Mouse (Mus musculus) adrenal gland (tissue): ENCODE data around the gene Dnajc1.

ENCODE experiments used
- intact Hi-C: fragments of 180-260 bp; cut with DNase I; formaldehyde crosslinking; loops from one replicate; pipeline ENCODE4 v1.15.1; 2025
- long read RNA-seq, 2 experiments: library from polyadenylated mRNA; unstranded; transcript quantifications; one replicate each; pipeline ENCODE4 v2.0.0; 2020; ENCODE audit warnings: borderline replicate concordance in 1 of 2; ENCODE audit not compliant: insufficient replicate concordance in 1 of 2

The Dnajc1 gene
- long read RNA-seq, experiment 1, full-length matches to known transcripts: 15 of 53 reads
- long read RNA-seq, experiment 1, partial matches to known transcripts: 30 of 53 reads
- long read RNA-seq, experiment 1, other reads (novel, unspliced or antisense): 8 of 53 reads
- long read RNA-seq, experiment 2, full-length matches to known transcripts: 15 of 86 reads
- long read RNA-seq, experiment 2, partial matches to known transcripts: 59 of 86 reads
- long read RNA-seq, experiment 2, other reads (novel, unspliced or antisense): 12 of 86 reads

GRCm38 (mm10) chr2:18392331-18393021 lies at the start of gene Dnajc1:
Gene Dnajc1, minus strand, starts transcription at chr2:18392830.
- intact Hi-C loops: loop anchor here (5.0 to 10.0 kb wide), 3 partner anchors 192 to 375 kb away; no protein-coding TSS in a partner anchor

DNA sequence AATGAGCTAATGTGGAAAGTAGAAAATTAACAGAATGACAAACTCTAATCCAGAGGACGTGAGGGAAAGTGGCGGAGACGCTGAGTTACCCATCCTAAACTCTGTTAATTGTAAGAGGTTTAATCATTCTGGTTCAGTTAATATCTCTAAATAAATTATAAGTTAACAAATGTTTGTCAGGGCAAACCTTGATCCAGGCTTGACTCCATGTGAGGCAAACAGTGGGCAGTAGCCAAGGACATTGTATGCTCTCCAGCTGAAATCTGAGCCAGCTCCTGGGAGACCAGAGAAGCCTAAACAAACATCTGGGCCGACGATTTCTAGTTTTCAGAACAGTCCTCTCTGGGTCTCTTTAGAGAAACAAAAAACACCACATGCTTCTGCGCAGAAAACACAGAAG lies 49.2 kb upstream of the Dnajc1 start:
- intact Hi-C loops: no loop called here

- intact Hi-C loops: no loop called here
Measured at GRCm38 (mm10) chr2:18415242-18415641, 22.6 kb upstream of the Dnajc1 start.

DNA sequence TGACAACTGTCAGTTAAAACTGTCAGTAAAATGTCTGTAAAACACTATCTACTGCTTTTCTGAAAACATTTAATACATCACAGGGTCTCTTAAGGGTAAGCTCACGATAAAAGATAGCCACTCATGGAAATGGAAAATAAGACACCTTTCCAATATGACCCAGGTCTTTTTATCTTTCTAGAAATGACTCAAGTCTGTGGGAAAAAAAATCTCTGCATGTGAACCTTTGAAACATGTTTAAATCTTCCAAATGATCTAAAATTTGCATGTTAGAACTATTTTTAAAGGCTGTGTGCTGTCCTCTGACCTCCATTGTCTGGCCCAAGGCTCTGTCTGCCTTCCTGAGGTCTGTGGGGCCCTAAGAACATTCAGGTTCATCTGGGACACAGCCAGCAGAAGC lies 11.0 kb upstream of the Dnajc1 start:
- intact Hi-C loops: no loop called here

DNA sequence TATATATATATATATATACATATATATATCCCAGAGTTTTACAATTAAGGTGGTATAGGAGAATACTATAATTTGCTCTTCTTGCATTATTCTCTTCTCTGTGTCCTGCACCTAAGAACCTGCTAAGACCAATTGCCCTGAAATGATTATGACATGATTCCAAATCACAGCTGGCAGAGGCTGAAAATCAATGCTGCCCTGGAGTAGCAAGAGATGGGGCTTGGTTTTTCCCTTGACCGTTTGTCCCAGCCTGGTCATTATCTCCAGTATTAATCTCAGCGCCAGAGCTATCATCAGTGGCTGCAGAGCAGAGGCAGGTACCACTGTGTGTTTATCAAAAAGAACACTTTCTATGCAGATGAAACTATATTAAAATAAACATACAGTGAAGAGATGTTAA lies 9.1 kb upstream of the Dnajc1 start:
- intact Hi-C loops: no loop called here

DNA sequence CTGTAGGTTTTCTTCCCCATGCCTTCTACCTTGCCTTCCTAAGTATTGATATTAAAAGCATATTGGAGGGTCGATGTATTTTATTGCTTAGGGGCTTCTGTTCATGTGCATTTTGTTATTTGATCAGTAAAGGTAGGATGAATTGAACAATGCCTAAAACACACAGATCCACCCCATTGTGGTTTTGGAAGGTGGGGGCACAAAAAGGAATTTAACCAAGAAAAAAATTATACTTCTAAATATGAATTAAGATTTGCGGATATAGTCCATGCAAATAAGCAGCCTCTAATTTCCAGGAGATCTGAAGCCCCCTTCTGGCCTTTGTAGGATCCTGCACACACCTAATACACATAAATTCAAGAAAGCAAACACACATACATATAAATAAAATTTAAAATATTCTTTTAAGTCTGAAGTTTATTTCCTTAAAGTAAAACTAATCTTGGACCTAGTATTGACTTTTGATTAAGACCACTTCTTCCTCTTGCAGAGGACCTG lies 441 bp upstream of the Dnajc1 start:
- intact Hi-C loops: loop anchor here (5.0 to 10.0 kb wide), 3 partner anchors 192 to 374 kb away; no protein-coding TSS in a partner anchor

DNA sequence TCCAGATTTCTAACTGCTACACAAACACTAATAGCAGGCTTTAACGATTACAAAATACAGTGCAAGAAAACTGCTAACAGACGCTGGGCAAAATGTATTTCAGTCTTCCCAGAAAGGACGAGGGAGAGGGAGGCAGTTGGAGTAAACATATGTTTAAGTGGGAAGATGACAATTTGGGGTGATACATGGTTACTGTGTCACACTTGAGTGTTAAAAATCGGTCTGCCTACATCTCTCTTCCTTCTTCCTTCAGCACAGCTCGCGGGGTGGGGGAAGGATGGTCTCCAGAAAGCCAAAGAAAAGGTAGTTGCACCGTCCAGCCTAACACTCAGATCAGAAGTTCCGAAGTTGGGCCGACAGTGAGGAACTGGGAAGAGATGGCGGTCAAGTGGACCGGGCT lies 769 bp downstream of the Dnajc1 start:
- intact Hi-C loops: loop anchor here (5.0 to 10.0 kb wide), 3 partner anchors 193 to 375 kb away; no protein-coding TSS in a partner anchor

DNA sequence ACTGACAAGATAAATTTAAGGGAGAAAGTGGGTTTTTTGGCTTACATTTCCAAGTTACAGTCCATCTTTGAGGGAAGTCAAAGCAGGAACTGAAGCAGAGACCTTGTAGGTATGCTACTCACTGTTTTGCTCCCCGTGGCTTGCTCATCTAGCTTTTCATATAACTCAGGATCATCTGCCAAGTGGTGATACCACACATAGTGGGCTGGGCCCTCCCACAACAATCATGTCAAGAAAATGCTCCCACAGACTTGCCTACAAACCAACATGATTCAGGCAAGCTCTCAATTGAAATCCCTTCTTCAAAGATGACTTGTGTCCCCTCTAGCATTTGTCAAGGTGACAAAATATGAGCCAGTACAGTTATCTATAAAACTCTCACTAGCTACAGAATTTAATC lies 3.0 kb downstream of the Dnajc1 start:
- intact Hi-C loops: loop anchor here (5.0 to 10.0 kb wide), 3 partner anchors 195 to 378 kb away; no protein-coding TSS in a partner anchor

DNA sequence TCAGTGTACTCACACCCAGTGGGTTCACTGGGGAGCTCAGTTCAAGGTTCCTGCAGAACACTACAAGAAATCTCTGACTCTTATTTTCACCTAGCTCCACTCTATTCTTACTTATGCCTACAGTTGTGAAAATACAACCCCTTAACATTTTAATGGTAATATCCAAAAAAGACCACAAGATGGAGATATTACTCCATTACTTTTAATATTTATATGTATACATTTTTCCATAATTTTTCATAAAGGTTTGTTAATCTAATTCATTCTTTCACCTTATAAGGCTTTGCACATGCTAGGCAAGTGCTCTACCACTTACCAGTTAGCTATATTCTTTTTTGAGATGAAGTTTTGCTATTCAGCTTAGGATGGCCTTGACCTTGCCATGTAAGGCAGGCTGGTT lies 11.0 kb downstream of the Dnajc1 start:
- intact Hi-C loops: loop anchor here (5.0 kb wide), 1 partner anchor 896 kb away; no protein-coding TSS in a partner anchor

GRCm38 (mm10) chr2:18372400-18373182 lies 20.0 kb downstream of the Dnajc1 start:
- intact Hi-C loops: no loop called here

- intact Hi-C loops: no loop called here
Measured at GRCm38 (mm10) chr2:18370794-18371498, 21.7 kb downstream of the Dnajc1 start.

DNA sequence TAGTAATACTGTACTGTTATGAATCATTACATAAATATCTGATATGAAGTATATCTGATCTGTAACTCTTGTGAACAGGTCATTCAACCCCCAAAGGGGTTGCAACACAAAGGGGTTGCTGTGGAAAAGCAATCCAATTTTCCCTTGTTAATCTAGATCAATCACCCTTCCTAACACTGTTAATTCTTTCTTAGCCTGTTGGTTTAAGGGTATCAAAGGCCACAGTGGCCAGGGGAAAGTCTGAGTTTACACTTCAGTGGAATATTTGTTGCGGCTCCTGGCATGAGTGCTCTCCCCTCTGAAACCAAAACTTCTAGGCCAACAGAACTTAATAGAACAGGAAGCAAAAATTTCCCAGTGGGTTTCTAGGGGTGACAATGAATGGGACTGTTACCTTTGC lies 28.2 kb downstream of the Dnajc1 start:
- intact Hi-C loops: no loop called here

GRCm38 (mm10) chr2:18355293-18355692 lies 37.3 kb downstream of the Dnajc1 start:
- intact Hi-C loops: no loop called here

DNA sequence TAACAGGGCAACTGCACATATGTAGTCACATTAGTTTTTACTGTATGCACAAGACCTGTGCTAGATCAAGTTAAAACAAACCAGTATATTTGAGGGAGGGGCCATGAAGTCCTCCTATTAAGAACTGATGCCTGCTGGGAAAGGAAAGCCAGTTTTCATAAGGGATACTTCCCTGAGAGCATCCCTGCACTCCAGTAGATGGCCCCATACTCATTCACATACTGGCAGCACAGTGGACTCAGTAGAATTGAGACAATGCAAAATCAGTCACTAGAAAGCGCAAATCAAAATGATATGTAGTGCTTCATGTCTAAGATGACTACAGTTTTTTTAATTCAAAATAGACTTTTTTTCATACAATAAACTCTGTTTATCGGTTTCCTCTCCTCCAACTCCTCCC lies 40.0 kb downstream of the Dnajc1 start:
- intact Hi-C loops: no loop called here

- intact Hi-C loops: loop anchor here (5.0 kb wide), 1 partner anchor 316 kb away; no protein-coding TSS in a partner anchor
Measured at GRCm38 (mm10) chr2:18343464-18343863, 49.2 kb downstream of the Dnajc1 start.

DNA sequence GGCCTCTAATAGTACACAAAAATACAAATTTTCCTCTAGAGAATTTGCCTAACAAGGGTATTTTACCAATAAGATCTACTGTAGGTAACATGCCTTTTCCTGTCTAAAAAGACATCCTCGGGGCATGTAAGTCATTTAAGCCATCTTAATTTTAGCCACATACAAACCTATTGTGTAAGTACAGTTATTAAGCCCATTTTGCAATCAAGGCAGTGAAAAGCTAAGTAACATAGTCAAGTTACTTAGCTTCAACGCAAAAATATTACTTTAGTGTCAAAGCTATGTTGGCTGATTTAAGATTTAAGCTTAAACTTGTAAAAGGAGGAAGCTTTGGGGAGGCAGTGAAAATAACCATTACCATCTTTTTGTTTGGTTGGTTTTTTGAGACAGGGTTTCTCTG lies 74.0 kb downstream of the Dnajc1 start:
- intact Hi-C loops: no loop called here

DNA sequence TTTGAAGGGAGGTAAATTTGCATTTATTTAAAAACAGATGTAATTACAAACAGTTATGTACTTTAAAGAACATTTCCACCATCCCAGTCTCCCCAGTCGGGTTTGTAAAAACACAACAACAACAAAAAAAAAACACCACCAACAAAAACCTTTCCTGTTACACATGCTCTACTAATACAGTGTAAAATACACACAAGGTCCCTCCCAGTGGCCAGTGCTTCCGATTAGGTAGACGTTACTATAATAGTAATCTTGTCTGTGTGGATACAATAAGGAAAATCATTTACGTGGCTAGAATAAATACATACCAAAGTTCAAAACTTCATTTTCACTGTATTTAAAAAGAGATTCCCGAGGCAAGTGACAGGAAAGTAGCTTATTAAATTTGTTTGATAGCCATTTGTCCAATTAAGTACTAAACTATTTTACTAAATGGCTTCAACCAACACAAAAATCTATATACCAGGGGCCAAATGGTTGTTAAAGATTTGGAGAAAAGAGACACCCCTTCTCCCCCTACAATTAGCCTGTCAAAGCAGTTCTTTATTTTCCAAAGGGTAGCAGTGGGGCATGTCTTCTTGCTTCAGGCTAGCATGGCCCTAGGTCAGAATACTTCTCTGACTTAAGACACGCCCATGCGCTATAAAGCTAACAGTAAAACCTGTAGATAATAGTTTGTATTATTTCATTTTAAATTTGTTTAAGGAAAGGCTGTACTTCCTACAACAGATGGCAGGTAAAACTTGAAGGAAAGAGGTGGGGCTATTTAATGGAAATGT lies 74.9 kb downstream of the Dnajc1 start:
- intact Hi-C loops: no loop called here

DNA sequence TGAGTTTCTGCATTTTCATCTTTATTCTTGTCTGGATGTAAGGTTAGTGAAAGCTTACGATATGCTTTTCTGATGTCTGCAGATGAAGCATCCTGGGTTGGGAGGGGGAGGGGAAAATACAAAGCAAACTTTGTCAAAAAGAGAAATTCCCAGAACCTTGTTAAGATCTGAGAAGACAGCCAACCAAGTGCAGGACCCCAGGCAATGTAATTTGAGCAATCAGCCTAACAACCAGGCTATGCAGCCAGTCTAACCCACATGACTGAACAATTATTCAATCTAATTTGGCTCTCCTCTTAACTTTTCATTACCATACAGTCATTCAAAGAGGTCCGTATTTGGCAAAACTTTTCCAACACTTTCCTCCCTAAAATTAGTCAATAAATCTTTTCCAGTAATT lies 75.7 kb downstream of the Dnajc1 start:
- intact Hi-C loops: no loop called here

GRCm38 (mm10) chr2:18310261-18311104 lies 82.1 kb downstream of the Dnajc1 start:
- intact Hi-C loops: no loop called here
